Mouse (Mus musculus): ENCODE results near the gene Il20rb.
A peak's percentile ranks its signal among the peaks of the same experiment; 100 is the strongest.

Gene Il20rb

GRCm38 (mm10) chr9:100471605-100471953 is 15.0 kb downstream of the Il20rb start:
- no peak for ATAC-seq (ENCODE audit: insufficient number of reproducible peaks, low FRiP score, low TSS enrichment)

GRCm38 (mm10) chr9:100470936-100471604 is 15.5 kb downstream of the Il20rb start:
- ATAC-seq (ENCODE audit: insufficient number of reproducible peaks, low FRiP score, low TSS enrichment): peak; percentile 77

DNA sequence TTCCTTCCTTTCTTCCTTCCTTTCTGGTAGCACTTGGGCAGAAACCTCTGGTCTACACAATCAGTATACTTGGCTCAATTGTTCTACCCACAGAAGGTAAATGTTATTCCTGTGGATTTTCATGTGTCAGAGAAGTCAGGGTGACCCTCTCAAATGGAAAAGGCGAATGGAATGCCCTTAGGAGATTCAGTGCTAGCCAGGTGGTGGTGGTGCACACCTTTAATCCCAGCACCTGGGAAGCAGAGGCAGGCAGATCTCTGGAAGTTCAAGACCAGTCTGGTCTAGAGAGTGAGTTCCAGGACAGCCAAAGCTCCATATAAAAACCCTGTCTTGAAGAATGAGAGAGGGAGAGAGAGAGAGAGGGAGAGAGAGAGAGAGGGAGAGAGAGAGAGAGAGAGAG is 16.4 kb downstream of the Il20rb start:
- no peak for ATAC-seq (ENCODE audit: insufficient number of reproducible peaks, low FRiP score, low TSS enrichment)

DNA sequence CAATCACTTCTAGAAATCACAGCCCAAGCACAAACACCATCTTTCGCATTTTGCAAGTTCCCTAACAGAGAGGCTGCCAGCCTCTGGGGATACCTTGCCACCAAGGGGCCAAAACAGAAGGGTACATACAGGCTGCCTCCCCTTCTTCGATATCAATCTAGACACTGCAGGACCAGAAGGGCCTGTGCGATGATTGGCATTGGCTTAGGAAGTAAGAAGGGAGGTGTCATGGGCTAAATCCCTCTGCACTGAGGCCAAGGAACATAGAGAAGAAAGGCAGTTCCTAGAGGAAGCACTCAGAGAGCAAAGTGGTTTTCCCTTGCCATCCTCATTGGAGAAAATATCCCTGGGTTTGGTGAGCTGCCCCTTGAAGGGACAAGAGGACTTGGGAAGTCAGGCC is 16.9 kb downstream of the Il20rb start:
- no peak for ATAC-seq (ENCODE audit: insufficient number of reproducible peaks, low FRiP score, low TSS enrichment)

DNA sequence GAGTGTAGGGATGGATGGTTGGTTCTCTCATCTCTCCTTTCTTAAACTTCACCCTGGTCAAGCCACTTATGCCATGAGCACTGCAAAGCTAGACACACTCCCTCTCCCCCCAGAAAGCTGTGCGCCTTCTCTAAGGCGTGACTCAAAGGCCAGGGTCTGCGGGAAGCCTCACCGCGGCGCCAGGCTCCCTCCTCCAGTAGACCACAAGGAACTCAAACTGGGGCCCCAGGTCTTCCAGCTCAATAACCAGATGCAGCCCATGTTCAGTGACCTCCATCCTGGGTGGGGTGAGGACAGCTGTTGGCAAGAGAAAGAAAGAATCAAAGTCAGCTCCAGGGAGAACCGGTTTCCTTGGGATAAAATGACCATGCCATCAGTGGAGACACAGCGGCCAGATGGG is 18.4 kb downstream of the Il20rb start:
- ATAC-seq (ENCODE audit: insufficient number of reproducible peaks, low FRiP score, low TSS enrichment): no peak

- no peak for ATAC-seq (ENCODE audit: insufficient number of reproducible peaks, low FRiP score, low TSS enrichment)
Observed at GRCm38 (mm10) chr9:100467653-100468052, 18.9 kb downstream of the Il20rb start.

DNA sequence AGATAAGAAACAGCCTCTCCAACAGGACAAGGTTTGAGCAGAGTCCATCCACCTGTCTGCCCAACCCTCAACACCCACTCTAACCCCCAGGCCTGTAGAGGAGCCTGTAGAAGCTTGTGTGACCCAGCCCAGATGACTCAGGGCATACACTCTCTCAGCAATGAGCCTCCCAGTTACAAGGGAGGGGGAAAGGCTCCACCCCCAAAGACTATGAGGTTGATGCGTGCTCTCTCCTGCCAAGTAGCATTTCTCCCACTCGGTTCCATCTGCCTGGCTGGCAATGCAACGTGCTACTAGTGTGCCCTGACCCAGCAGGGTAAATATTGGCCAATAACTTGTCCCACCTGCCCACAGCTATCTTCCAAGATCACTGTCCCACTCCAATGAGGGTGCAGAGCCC is 19.8 kb downstream of the Il20rb start:
- peak; percentile 80 for ATAC-seq (ENCODE audit: insufficient number of reproducible peaks, low FRiP score, low TSS enrichment)

GRCm38 (mm10) chr9:100465988-100466387 is 20.6 kb downstream of the Il20rb start:
- peak; percentile 31; the same call in 1 of the 2 replicates for ATAC-seq (ENCODE audit: insufficient number of reproducible peaks, low FRiP score, low TSS enrichment)

DNA sequence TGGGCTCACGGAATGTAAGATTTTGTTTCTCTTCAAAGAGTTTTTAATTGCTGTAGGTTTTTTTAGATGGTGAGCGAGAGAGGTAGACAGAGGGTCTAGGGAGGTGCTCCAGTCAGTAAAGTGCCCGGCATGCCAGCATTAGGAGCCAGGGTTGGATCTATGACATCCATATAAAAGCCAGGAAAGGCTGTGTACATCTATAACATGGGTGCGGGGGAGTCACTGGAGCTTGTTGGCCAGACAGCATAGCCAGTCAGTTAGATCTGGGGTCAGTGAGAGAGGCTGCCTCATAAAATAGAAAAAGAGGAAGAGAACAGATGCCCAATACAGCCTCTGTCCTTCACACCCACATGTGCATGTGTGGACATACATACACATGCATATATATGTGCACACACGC is 21.2 kb downstream of the Il20rb start:
- no peak for ATAC-seq (ENCODE audit: insufficient number of reproducible peaks, low FRiP score, low TSS enrichment)

- no peak for ATAC-seq (ENCODE audit: insufficient number of reproducible peaks, low FRiP score, low TSS enrichment)
Observed at GRCm38 (mm10) chr9:100463771-100464170, 22.8 kb downstream of the Il20rb start.

- ATAC-seq (ENCODE audit: insufficient number of reproducible peaks, low FRiP score, low TSS enrichment): no peak
Observed at GRCm38 (mm10) chr9:100462098-100462497, 24.5 kb downstream of the Il20rb start.

GRCm38 (mm10) chr9:100461671-100462070 is 24.9 kb downstream of the Il20rb start:
- peak; percentile 60 for ATAC-seq (ENCODE audit: insufficient number of reproducible peaks, low FRiP score, low TSS enrichment)

- no peak for ATAC-seq (ENCODE audit: insufficient number of reproducible peaks, low FRiP score, low TSS enrichment)
Observed at GRCm38 (mm10) chr9:100460203-100460602, 26.4 kb downstream of the Il20rb start.

- no peak for ATAC-seq (ENCODE audit: insufficient number of reproducible peaks, low FRiP score, low TSS enrichment)
Observed at GRCm38 (mm10) chr9:100457971-100458681, 28.5 kb downstream of the Il20rb start.

DNA sequence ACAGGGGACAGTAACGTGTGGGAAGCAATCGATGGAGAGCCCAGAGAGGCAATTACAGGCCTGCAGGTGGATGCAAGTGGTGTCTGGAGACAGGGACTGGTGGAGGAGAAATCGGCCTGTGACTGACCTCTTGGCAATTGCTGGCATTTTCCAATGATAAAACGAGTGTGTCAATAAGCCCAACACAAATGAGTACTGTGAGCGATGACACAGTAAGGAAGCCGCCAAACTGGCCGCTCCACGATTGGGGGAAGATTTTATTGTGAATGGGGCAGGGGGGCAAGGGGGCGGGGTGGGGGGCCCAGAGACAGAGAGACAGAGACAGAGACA is 32.0 kb downstream of the Il20rb start:
- ATAC-seq (ENCODE audit: insufficient number of reproducible peaks, low FRiP score, low TSS enrichment): no peak

DNA sequence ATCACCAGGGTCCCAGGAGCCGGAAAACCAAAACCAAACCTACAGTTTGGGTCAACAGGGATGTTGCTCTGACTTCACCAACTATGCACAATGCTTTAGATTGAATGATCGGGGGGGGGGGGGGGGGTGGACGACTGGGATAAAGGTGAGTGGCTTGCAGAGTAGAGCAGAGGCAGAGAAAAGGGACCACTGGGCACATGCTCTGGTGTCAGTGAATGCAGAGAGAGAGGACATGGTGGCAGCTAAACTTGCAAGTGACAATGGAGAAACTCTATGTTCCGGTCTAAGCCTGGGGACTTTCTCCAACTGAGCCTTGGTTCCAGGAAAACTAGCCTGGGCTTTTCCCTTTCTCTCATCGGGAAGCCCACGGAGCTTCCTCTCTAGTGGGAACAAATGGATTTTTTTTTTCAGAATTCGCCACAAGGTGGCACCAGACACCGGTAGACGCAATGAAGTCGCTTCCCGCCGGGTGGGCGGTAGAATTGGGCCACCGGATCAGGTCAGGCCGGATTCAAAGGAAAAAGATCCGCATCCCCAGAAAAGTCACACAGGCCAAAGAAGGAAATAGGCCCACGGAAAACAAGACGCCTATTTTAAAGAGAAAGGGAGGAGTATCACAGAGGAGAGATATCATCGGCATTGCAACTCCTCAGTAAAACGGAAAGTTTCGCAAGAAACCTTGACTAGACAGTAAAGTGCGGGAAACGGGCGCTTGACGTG is 32.5 kb downstream of the Il20rb start:
- peak; percentile 45; the same call in 1 of the 2 replicates for ATAC-seq (ENCODE audit: insufficient number of reproducible peaks, low FRiP score, low TSS enrichment)

- no peak for ATAC-seq (ENCODE audit: insufficient number of reproducible peaks, low FRiP score, low TSS enrichment)
Observed at GRCm38 (mm10) chr9:100452432-100452831, 34.2 kb downstream of the Il20rb start.

- ATAC-seq (ENCODE audit: insufficient number of reproducible peaks, low FRiP score, low TSS enrichment): peak; percentile 73; the same call in 1 of the 2 replicates
Observed at GRCm38 (mm10) chr9:100446059-100446686, 40.4 kb downstream of the Il20rb start.

DNA sequence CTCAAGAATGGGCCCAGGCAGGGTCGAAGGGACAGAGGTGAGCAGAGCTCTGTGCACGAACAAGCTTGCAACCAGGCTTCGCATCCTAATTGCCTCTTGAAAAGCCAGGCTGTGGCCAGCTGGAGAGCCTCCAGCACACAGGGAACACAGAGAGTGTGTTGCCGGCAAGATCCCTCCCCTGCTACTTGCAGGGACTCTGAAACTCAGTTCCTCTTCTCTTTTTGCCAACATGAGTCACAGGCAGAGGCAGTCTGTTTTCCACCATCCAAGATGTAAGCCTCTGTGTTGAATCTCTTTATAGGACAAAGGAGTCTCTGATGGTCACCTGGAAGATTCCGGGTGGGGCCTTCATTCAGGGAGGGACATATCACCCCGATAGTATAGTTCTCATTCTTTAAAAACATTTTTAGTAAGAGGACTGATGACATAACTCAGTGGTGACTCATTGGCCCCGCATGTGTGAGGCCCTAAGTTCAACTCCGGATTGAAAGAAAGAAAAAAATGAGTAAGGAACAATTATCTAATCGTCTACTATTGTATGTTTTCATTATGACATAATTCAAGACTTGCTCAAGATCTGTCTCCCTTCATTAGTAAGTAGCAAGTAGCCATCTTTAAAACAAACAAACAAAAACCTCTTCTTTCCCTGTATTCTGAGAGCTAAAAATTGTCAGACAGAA is 46.3 kb downstream of the Il20rb start:
- no peak for ATAC-seq (ENCODE audit: insufficient number of reproducible peaks, low FRiP score, low TSS enrichment)

- no peak for ATAC-seq (ENCODE audit: insufficient number of reproducible peaks, low FRiP score, low TSS enrichment)
Observed at GRCm38 (mm10) chr9:100439481-100439880, 47.1 kb downstream of the Il20rb start.

- no peak for ATAC-seq (ENCODE audit: insufficient number of reproducible peaks, low FRiP score, low TSS enrichment)
Observed at GRCm38 (mm10) chr9:100438994-100439393, 47.6 kb downstream of the Il20rb start.
